Mouse (Mus musculus) hindbrain, embryonic 16.5 days (tissue): Measurements from ENCODE around the gene Stra6. TPM values are rescaled to one million over a fixed set of nuclear protein-coding genes. Genes with fewer than 3 reads are reported as not detected.

Experiments
- ATAC-seq: fragments of 200-750 bp; cut with Nextera tagmentation; 2 replicates; pipeline ENCODE4 v1.8.0; 2017; ENCODE audit warnings: moderate TSS enrichment, moderate library complexity
- H3K27ac ChIP-seq: fragments of 300-500 bp; sonication (generic); 2 replicates; pipeline ENCODE4 v1.5.1; 2014; ENCODE audit warnings: low read depth, mild to moderate bottlenecking, control low read depth, low read length, moderate library complexity
- H3K27me3 ChIP-seq: fragments of 300-500 bp; sonication (generic); replicated peaks from 2 replicates; pipeline ENCODE4 v1.6.1; 2014; ENCODE audit warnings: low read length; ENCODE audit not compliant: control insufficient read depth, insufficient read depth
- H3K36me3 ChIP-seq: fragments of 300-500 bp; sonication (generic); 2 replicates; pipeline ENCODE4 v1.6.1; 2014; ENCODE audit warnings: mild to moderate bottlenecking, low read length, moderate library complexity, mixed read lengths; ENCODE audit not compliant: control insufficient read depth, insufficient read depth
- H3K4me1 ChIP-seq: fragments of 300-500 bp; sonication (generic); 2 replicates; pipeline ENCODE4 v1.6.1; 2014; ENCODE audit warnings: low read depth, low read length; ENCODE audit not compliant: control insufficient read depth, insufficient read depth
- H3K4me2 ChIP-seq: fragments of 300-500 bp; sonication (generic); 2 replicates; pipeline ENCODE4 v1.6.1; 2014; ENCODE audit warnings: mild to moderate bottlenecking, low read length, control low read depth, moderate library complexity
- H3K4me3 ChIP-seq: fragments of 300-500 bp; sonication (generic); 2 replicates; pipeline ENCODE4 v1.5.1; 2014; ENCODE audit warnings: mild to moderate bottlenecking, low read length, control low read depth, moderate library complexity
- H3K9ac ChIP-seq: fragments of 300-500 bp; sonication (generic); 2 replicates; pipeline ENCODE4 v1.6.1; 2014; ENCODE audit warnings: low read depth, mild to moderate bottlenecking, control low read depth, low read length, moderate library complexity
- H3K9me3 ChIP-seq: fragments of 300-500 bp; sonication (generic); 2 replicates; pipeline ENCODE4 v1.6.1; 2014; ENCODE audit warnings: mild to moderate bottlenecking, low read length, moderate library complexity; ENCODE audit not compliant: control insufficient read depth
- WGBS: fragments of 180-500 bp; shearing (Covaris S2); extraction: QIAGEN DNeasy Blood & Tissue Kit; methylation state at CpG from one replicate; pipeline ENCODE4 v1.1.7; 2014; 5-methylcytosine and 5-hydroxymethylcytosine counted together
- polyA plus RNA-seq: library from polyadenylated mRNA; unstranded; fragments of >200 nt; fragmentation: Nextera tagmentation; extraction: Ambion mirVana; gene quantifications from 2 replicates; pipeline ENCODE4 v1.2.1, GENCODE M21; 2015

The Stra6 gene
- polyA plus RNA-seq, 1 experiment from 2014 or later, result 11.6 TPM

DNA sequence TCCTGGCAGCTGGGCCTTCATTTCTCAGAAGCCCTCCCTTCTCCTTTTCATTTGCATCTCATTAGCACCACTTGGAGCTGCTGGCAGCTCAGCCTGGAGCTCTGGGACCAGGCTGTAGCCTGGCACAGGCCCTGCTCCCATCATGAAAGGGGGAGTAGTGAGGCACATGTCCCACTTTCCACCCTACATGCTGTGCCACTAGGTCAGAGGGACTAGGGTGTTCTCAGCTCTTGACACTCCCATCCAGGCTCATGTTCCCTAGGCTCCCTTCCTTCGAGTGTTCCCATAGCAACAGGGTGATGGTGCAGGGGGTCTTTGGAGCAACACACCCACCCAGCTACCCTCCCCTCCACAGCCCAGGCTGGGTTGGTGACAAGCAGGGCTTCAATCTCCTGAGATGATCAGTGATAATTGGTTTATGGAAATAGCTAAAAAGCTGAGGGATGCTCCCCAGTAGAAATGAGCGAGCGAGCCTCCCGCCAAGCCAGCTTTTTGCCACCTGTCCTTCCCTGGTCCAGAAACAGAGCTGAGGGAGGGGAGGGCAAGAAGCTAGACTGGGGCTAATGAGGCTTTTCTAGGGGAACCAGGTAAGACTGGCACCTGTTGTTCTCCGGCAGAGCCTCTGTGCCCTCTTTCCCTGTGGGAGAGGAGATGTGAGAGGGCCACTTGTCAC lies 33.2 kb downstream of the Stra6 start:
- WGBS, result 41% methylated on average over 5 of the region's 5 CpGs
- no peak overlapping the region for H3K4me3 ChIP-seq
- peak overlapping the region; percentile 42 for H3K27ac ChIP-seq
- no peak overlapping the region for H3K9ac ChIP-seq
- ATAC-seq, result peak; percentile 83
- no peaks in the 10 kb centered on the region for H3K36me3 ChIP-seq
- H3K4me1 ChIP-seq, result peaks cover 11% of the 10 kb centered on the region
- no peaks in the 10 kb centered on the region for H3K27me3 ChIP-seq
- no peaks in the 10 kb centered on the region for H3K9me3 ChIP-seq
- H3K4me2 ChIP-seq, result no peak overlapping the region

DNA sequence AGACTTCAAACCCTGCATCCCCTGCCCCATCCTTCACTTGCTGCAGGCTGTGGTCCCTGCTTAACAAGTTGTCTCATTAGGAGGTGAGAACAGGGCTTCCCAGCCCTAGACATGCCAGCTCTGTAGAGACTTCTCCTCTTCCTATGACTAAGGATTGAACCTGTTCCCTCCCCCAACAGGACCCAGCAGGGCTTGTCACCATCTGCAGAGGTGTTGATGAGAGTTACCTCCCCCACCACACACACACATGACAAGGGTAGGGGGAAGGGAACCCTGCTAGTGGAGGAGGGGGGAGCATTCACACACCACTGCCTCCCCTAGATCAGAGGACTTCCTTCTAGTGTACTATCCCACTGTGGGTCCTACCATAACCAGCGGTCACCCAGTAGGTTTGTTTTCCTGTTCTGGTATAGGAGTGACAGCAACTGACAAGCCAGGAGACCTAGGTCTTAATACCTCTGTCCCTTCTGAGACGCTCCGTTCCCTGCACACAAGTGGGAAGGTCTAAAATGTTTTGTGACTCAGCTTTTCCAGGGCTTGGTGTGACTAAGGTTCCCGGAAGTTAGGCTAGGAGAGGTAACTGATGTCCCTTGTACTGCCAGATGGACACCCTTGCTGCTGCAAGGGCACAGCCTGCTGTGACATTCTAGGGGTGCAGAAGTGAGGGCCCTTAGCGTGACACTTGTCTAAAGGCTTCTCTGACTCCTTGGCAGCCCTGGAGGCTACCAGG lies 36.4 kb downstream of the Stra6 start:
- no peaks in the 10 kb centered on the region for H3K27me3 ChIP-seq
- H3K4me2 ChIP-seq, result no peak overlapping the region
- H3K36me3 ChIP-seq, result no peaks in the 10 kb centered on the region
- peaks cover 11% of the 10 kb centered on the region for H3K4me1 ChIP-seq
- WGBS, result 75% methylated on average over 5 of the region's 5 CpGs
- no peaks in the 10 kb centered on the region for H3K9me3 ChIP-seq
- no peak overlapping the region for H3K9ac ChIP-seq
- H3K27ac ChIP-seq, result no peak overlapping the region
- no peak for ATAC-seq
- no peak overlapping the region for H3K4me3 ChIP-seq

DNA sequence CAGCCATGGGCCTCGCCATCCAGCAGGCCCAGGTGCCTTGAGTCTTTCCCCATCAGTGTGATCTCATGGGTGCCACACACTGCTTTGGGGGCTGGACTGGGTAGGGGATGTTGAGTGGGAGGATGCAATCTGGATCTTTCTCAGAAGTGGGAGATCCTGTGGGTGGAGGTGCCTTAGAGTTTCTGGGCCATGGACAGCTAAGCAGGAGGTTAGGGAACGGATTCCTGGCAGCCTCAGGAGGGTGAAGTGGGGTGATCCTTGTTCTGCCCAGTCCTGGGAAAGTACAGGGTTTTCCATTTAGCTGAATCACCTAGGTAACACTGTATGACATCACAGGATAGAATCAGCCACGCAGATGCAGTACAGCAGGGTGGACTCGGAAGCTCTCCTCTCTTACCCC lies 38.4 kb downstream of the Stra6 start:
- WGBS, result 69% methylated on average over 4 of the region's 4 CpGs
- no peak for ATAC-seq
- Histone ChIP-seq H3K4me2 (no peak overlapping the region), H3K9me3 (no peaks in the 10 kb centered on the region), H3K27me3 (no peaks in the 10 kb centered on the region), H3K27ac (no peak overlapping the region), H3K36me3 (no peaks in the 10 kb centered on the region), H3K4me1 (peaks cover 12% of the 10 kb centered on the region), H3K9ac (no peak overlapping the region), H3K4me3 (no peak overlapping the region)

DNA sequence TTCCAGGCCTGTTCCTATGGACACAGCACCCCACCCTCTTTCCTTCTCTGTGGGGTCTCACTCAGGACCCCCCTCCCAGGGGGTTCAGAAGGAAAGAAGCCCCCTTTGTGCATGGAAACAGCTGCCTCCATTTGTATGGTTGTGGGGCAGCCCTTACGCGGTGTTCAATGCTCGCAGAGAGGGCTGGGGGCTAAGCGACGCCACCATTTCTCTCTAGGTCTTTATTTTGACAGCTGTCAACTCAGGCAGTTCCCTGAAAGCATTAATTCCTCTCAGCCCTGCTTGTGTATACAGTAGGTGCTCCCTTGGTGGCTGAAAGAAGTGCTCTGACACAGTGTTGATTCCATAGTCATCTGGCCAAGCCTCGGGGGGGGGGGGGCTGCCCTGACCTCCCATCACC lies 40.1 kb downstream of the Stra6 start:
- no peaks in the 10 kb centered on the region for H3K9me3 ChIP-seq
- H3K4me2 ChIP-seq, result no peak overlapping the region
- H3K4me1 ChIP-seq, result peaks cover 14% of the 10 kb centered on the region
- H3K27me3 ChIP-seq, result no peaks in the 10 kb centered on the region
- H3K9ac ChIP-seq, result no peak overlapping the region
- ATAC-seq, result no peak
- no peaks in the 10 kb centered on the region for H3K36me3 ChIP-seq
- WGBS, result 44% methylated on average over 6 of the region's 6 CpGs
- no peak overlapping the region for H3K27ac ChIP-seq
- no peak overlapping the region for H3K4me3 ChIP-seq

DNA sequence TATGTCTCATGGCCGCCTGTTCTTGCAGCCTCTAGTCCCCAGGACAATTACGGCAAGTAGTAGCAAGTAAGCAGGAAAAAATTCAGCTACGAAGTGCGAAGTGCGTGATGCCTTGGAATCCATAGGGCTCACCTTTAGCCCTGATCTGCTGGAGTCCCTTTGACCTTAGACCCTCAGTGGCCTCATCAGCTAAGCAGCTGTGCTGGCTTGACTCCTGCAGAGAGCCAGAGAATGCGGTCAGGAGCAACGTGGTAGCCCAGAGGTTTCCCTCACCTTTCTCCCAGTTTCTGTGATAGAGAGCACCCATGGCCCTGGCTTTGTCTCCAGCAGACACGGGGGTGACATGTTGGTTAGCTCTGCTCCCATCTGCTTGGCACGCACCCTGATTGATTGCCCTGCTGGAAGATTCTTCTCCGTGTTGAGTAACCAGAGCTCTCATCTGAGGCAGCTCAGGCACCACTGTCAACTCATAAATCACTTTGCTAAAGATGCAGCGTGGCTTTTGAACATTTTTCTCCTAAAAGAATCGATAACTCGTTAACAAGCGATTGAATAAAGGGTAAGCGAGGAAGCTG lies 42.1 kb downstream of the Stra6 start:
- no peaks in the 10 kb centered on the region for H3K36me3 ChIP-seq
- no peak overlapping the region for H3K4me3 ChIP-seq
- H3K27ac ChIP-seq, result no peak overlapping the region
- H3K4me1 ChIP-seq, result peaks cover 15% of the 10 kb centered on the region
- ATAC-seq, result no peak
- 49% methylated on average over 15 of the region's 15 CpGs for WGBS
- H3K27me3 ChIP-seq, result no peaks in the 10 kb centered on the region
- H3K9ac ChIP-seq, result no peak overlapping the region
- no peaks in the 10 kb centered on the region for H3K9me3 ChIP-seq
- H3K4me2 ChIP-seq, result no peak overlapping the region

DNA sequence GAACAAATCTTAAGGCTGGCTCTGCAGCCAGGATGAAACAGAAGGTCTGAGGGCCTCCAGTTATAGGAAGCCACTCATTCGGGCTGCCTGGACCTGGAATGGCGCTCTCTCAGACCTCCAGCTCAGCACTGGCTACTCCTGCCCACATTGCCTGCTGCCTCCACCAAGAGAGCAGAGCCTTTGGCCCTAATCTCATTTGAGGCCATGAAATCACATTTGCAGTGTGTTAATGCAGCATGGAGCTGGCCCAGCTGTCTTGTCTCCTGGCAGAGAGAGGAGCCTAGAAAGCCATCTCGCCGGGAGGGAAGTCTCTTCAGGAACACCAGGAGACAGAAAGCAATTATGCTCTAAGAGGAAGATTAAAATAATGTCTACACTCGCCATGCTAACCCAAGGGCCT lies 43.9 kb downstream of the Stra6 start:
- no peaks in the 10 kb centered on the region for H3K36me3 ChIP-seq
- no peak for ATAC-seq
- no peak overlapping the region for H3K9ac ChIP-seq
- no peak overlapping the region for H3K4me2 ChIP-seq
- H3K4me1 ChIP-seq, result peaks cover 30% of the 10 kb centered on the region
- H3K9me3 ChIP-seq, result no peaks in the 10 kb centered on the region
- peak overlapping the region; percentile 49; the same call in 1 of the 2 replicates for H3K27ac ChIP-seq
- 30% methylated on average over 5 of the region's 5 CpGs for WGBS
- H3K27me3 ChIP-seq, result no peaks in the 10 kb centered on the region
- H3K4me3 ChIP-seq, result no peak overlapping the region

DNA sequence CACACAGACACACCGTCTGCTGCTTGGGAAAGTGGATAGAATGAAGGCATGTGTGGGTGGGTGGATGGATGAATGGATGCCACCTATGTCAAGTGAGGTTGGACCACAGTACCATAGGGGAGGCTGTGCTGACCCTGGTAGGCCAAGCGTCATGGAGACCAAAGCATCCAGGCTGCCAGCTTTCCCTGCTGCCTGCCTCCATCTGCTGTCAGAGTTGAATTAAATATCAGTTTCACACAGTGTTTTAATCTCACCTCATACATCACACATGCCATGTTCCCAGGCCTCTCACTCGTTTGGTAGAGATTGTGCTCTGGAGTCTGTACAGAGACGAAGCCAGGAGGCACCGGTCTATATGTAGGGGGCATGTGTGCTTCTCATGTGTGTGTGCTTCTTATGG lies 47.2 kb downstream of the Stra6 start:
- H3K36me3 ChIP-seq, result no peaks in the 10 kb centered on the region
- no peaks in the 10 kb centered on the region for H3K9me3 ChIP-seq
- peak overlapping the region; percentile 61 for H3K27ac ChIP-seq
- no peak overlapping the region for H3K9ac ChIP-seq
- H3K27me3 ChIP-seq, result no peaks in the 10 kb centered on the region
- WGBS, result 48% methylated on average over 5 of the region's 5 CpGs
- H3K4me2 ChIP-seq, result no peak overlapping the region
- ATAC-seq, result no peak
- H3K4me1 ChIP-seq, result peaks cover 52% of the 10 kb centered on the region
- H3K4me3 ChIP-seq, result no peak overlapping the region

DNA sequence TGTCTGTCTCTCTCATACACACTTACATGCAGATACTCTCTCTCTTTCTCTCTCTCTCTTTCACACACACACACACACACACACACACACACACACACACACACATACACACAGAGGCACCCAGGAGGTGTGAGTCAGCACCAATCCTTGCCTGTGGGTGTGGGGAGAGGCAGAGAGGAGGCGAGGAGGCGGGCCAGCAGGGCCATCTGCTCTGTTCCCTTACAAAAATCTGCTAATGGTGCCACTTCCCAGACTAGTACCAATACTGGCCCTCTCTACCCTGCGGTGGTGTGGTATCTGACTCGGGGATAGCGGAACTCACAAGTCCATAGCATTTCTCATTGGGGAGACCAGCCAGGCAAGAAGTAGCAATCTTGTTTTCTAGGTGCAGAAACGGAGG lies 47.8 kb downstream of the Stra6 start:
- 0 out of 2 replicates have a peak, but pooled peaks have one; percentile 10 for ATAC-seq
- Histone ChIP-seq H3K4me2 (no peak overlapping the region), H3K27me3 (no peaks in the 10 kb centered on the region), H3K27ac (peak overlapping the region; percentile 70), H3K4me3 (no peak overlapping the region), H3K9me3 (no peaks in the 10 kb centered on the region), H3K4me1 (peaks cover 49% of the 10 kb centered on the region), H3K9ac (no peak overlapping the region), H3K36me3 (no peaks in the 10 kb centered on the region)
- WGBS, result 32% methylated on average over 6 of the region's 6 CpGs

DNA sequence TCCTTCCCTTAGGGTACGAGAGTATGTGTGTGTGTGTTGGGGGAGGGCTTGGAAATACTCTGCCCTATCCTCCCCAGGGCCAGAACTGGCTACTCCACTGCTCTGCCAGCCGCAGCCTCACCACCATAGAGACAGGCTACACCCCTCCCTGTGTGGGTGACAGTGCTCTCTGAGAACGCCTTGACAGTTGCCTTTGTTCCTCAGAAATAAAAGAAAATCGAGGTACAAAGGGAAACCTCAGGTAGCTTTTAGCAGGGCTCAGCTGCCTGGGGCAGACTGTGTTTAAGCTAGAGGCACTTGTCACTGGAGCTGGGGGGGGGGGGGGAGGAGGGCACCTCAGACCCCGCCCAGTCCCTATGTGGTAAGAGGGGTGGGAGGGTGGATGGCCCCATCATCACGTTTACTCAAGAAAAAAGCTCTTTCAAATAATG lies 48.7 kb downstream of the Stra6 start:
- H3K27ac ChIP-seq, result peak overlapping the region; percentile 70
- no peaks in the 10 kb centered on the region for H3K27me3 ChIP-seq
- ATAC-seq, result peak; percentile 44
- H3K9ac ChIP-seq, result peak overlapping the region; percentile 19; the same call in 1 of the 2 replicates
- no peak overlapping the region for H3K4me2 ChIP-seq
- peaks cover 49% of the 10 kb centered on the region for H3K4me1 ChIP-seq
- no peak overlapping the region for H3K4me3 ChIP-seq
- H3K36me3 ChIP-seq, result no peaks in the 10 kb centered on the region
- H3K9me3 ChIP-seq, result no peaks in the 10 kb centered on the region
- 2% methylated on average over 6 of the region's 6 CpGs for whole genome bisulfite sequencing
